ENCODE assay signal across 9 mouse cellular contexts in the genomic region with DNA sequence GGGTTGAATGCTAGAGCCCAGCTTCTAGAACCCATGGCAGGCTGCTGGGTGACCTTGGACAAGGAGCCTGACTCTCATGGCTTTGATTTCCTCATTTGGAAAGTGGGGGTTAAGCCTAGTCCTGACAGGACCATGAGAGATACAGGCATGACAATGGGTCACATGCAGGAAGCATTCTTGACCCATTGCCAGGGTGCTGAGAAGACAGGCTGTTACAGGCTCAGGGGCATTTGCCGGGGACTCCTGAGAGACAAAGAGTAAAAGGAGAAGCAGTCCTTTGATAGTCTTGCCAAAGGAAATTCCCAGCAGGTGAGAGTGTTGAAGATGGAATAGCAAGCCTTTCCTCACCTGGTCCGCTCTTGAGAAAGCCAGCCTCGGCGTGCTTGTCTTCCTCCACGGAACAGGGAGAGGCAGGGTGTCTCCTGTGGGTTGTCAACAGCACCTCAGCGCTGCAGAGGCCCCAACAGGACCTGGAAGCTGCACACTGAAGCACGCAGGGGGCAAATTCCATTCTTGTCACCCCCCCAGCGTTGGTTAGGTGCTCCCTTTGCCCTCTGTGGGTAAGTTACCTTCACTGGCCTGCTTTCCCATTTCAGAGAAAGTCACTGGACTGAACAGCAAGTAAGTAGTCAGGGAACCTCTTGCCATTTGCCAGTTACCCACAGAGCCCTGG.
DNase-seq lines count a peak whose midpoint lies in the region; ATAC-seq and TF ChIP-seq lines count a peak whose summit lies in the region.
"Had no signal": no experiment of that assay in that cellular context is flagged by ENCODE, and none has a peak within 500 bp of the region (broad histone marks: within the 10 kb centered on the region; RNA-seq: fewer than 3 reads in every experiment).

No protein-coding gene starts in this region.

- no peak overlapping the region for H3K9ac ChIP-seq in forebrain, embryonic 13.5 days

- no peak for TF ChIP-seq CTCF in kidney, adult 2 months (conservative IDR thresholded peaks at IDR 0.05; ENCODE audit: insufficient read depth, insufficient read length, low read depth, low read length)
- no peak for TF ChIP-seq CTCF in left cerebral cortex, adult 2 months (IDR thresholded peaks at IDR 0.05)

- H3K9me3 ChIP-seq in forebrain, embryonic 13.5 days (replicated peaks) = no peaks in the 10 kb centered on the region
- H3K9me3 ChIP-seq: megakaryocyte, embryonic 14.5 days had no signal

- no peak for ATAC-seq in forebrain, embryonic 13.5 days

- no peak for TF ChIP-seq POLR2A in kidney, adult 2 months (IDR thresholded peaks at IDR 0.05; ENCODE audit: low read depth, low read length)

- no peaks in the 10 kb centered on the region for H3K27me3 ChIP-seq in kidney, adult 2 months (replicated peaks; ENCODE audit: control insufficient read depth, insufficient read depth, low read length)
- H3K27me3 ChIP-seq in forebrain, embryonic 13.5 days = no peaks in the 10 kb centered on the region
- H3K27me3 ChIP-seq: megakaryocyte, embryonic 14.5 days had no signal

- no peaks in the 10 kb centered on the region for H3K36me3 ChIP-seq in kidney, adult 2 months (ENCODE audit: control insufficient read depth, insufficient read depth, low read length)
- H3K36me3 ChIP-seq in forebrain, embryonic 13.5 days (ENCODE audit: poor library complexity, severe bottlenecking) = no peaks in the 10 kb centered on the region

- peak overlapping the region; percentile 1; the same call in 1 of the 2 replicates for H3K4me3 ChIP-seq in kidney, adult 2 months (ENCODE audit: insufficient read depth, low read depth, low read length)
- no peak overlapping the region for H3K4me3 ChIP-seq in forebrain, embryonic 13.5 days
- no peak overlapping the region for H3K4me3 ChIP-seq in left cerebral cortex, adult 2 months
- H3K4me3 ChIP-seq: megakaryocyte, embryonic 14.5 days had no signal

- no peak overlapping the region for H3K4me2 ChIP-seq in forebrain, embryonic 13.5 days

- H3K27ac ChIP-seq in kidney, adult 2 months (ENCODE audit: insufficient read depth, low read depth, low read length) = peak overlapping the region; percentile 66
- no peak overlapping the region for H3K27ac ChIP-seq in forebrain, embryonic 13.5 days
- no peak overlapping the region for H3K27ac ChIP-seq in left cerebral cortex, adult 2 months

- intact Hi-C loops in left cerebral cortex, adult 2 months (cut with DNase I) = no loop called here

- H3K4me1 ChIP-seq in kidney, adult 2 months (ENCODE audit: control insufficient read depth, insufficient read depth, low read length) = peaks cover 13% of the 10 kb centered on the region; the same call in 1 of the 2 replicates
- H3K4me1 ChIP-seq in forebrain, embryonic 13.5 days = no peaks in the 10 kb centered on the region

- 45% methylated on average over 8 of the region's 8 CpGs for WGBS in kidney, adult 2 months
- WGBS in forebrain, embryonic 13.5 days = 73% methylated on average over 8 of the region's 8 CpGs

- peak; percentile 29 for DNase-seq in urinary bladder, postnatal 14 days (ENCODE audit: low spot score)
- no peak for DNase-seq in urinary bladder, postnatal 36 days (ENCODE audit: low spot score in 2 of 2)
- DNase-seq in cerebellum, postnatal 36 days = peak; percentile 40 to 45
- DNase-seq in kidney, adult 2 months = peak; percentile 94
- DNase-seq in gastrocnemius, postnatal 10 days = no peak
- DNase-seq in urinary bladder, postnatal 4 days (ENCODE audit: low spot score in 2 of 2) = no peak
- DNase-seq in left cerebral cortex, adult 2 months (ENCODE audit: extremely low spot score in 1 of 2, low spot score in 2 of 2) = no peak

Comparison
In these comparisons a context has a peak if more than half of its experiments do, and no peak if none do; other contexts are left out.
1. DNase-seq: peak in urinary bladder, postnatal 14 days (single experiment), cerebellum, postnatal 36 days (2 of 2) and kidney, adult 2 months (single experiment); none in urinary bladder, postnatal 36 days (0 of 2), gastrocnemius, postnatal 10 days (single experiment), urinary bladder, postnatal 4 days (0 of 2) and left cerebral cortex, adult 2 months (0 of 2).